In genomic region chr6:108660206-108660877, GRCm38 (mm10) we compare ENCODE assay signal across 7 mouse cellular contexts. TPM values are rescaled to one million over a fixed set of nuclear protein-coding genes. Genes with fewer than 3 reads are reported as not detected.
DNase-seq lines count a peak whose midpoint lies in the region; ATAC-seq lines count a peak whose summit lies in the region.

Gene Bhlhe40, plus strand, starts transcription at chr6:108660629.

- peak; percentile 89 for ATAC-seq in embryonic facial prominence, embryonic 15.5 days (ENCODE audit: insufficient number of reproducible peaks, low FRiP score, low TSS enrichment, low read depth)
- ATAC-seq in heart, embryonic 11.5 days (replicated peaks; ENCODE audit: insufficient number of reproducible peaks, low FRiP score, low TSS enrichment) = peak; percentile 82
- peak; percentile 87 for ATAC-seq in kidney, embryonic 16.5 days (ENCODE audit: low FRiP score, low TSS enrichment)

- peaks cover 10% of the 10 kb centered on the region; the same call in 1 of the 2 replicates for H3K36me3 ChIP-seq in embryonic facial prominence, embryonic 15.5 days
- H3K36me3 ChIP-seq in heart, embryonic 11.5 days (ENCODE audit: control insufficient read depth, insufficient read depth, low read length) = peaks cover 6% of the 10 kb centered on the region; the same call in 1 of the 2 replicates
- H3K36me3 ChIP-seq in kidney, embryonic 16.5 days (ENCODE audit: insufficient read depth, low read length) = peaks cover 10% of the 10 kb centered on the region

- H3K4me2 ChIP-seq in embryonic facial prominence, embryonic 15.5 days (replicated peaks) = peak within 1 kb of the TSS; percentile 95
- H3K4me2 ChIP-seq in heart, embryonic 11.5 days = peak within 1 kb of the TSS; percentile 84
- peak within 1 kb of the TSS; percentile 94 for H3K4me2 ChIP-seq in kidney, embryonic 16.5 days (replicated peaks; ENCODE audit: low read depth, low read length)

- H3K27me3 ChIP-seq in embryonic facial prominence, embryonic 15.5 days = peaks cover 4% of the 10 kb centered on the region; the same call in 1 of the 2 replicates
- H3K27me3 ChIP-seq in heart, embryonic 11.5 days (ENCODE audit: control insufficient read depth, insufficient read depth, low read length) = no peaks in the 10 kb centered on the region
- no peaks in the 10 kb centered on the region; the same call in 1 of the 2 replicates for H3K27me3 ChIP-seq in kidney, embryonic 16.5 days (ENCODE audit: insufficient read depth, low read length)

- H3K4me1 ChIP-seq in embryonic facial prominence, embryonic 15.5 days = peaks cover 47% of the 10 kb centered on the region
- H3K4me1 ChIP-seq in heart, embryonic 11.5 days (ENCODE audit: control insufficient read depth, insufficient read depth, low read length) = peaks cover 21% of the 10 kb centered on the region
- peaks cover 22% of the 10 kb centered on the region for H3K4me1 ChIP-seq in kidney, embryonic 16.5 days (ENCODE audit: insufficient read depth, low read length)

- WGBS in embryonic facial prominence, embryonic 15.5 days = under 1% methylated on average over 40 of the region's 43 CpGs
- WGBS in heart, embryonic 11.5 days (ENCODE audit: insufficient replicate concordance) = 1% methylated on average over 29 of the region's 43 CpGs
- WGBS in kidney, embryonic 16.5 days = under 1% methylated on average over 22 of the region's 43 CpGs

- peak within 1 kb of the TSS; percentile 96 for H3K27ac ChIP-seq in embryonic facial prominence, embryonic 15.5 days (replicated peaks)
- H3K27ac ChIP-seq in heart, embryonic 11.5 days (ENCODE audit: low read depth, low read length) = peak within 1 kb of the TSS; percentile 99
- H3K27ac ChIP-seq in kidney, embryonic 16.5 days (ENCODE audit: low read length) = peak within 1 kb of the TSS; percentile 99

- H3K9me3 ChIP-seq in embryonic facial prominence, embryonic 15.5 days (replicated peaks) = no peaks in the 10 kb centered on the region
- no peaks in the 10 kb centered on the region for H3K9me3 ChIP-seq in heart, embryonic 11.5 days (replicated peaks; ENCODE audit: control insufficient read depth, low read length)
- H3K9me3 ChIP-seq in kidney, embryonic 16.5 days (ENCODE audit: low read length) = no peaks in the 10 kb centered on the region

- H3K4me3 ChIP-seq in embryonic facial prominence, embryonic 15.5 days (replicated peaks) = peak within 1 kb of the TSS; percentile 58
- H3K4me3 ChIP-seq in heart, embryonic 11.5 days (ENCODE audit: low read depth, low read length) = peak within 1 kb of the TSS; percentile 53
- peak within 1 kb of the TSS; percentile 57 for H3K4me3 ChIP-seq in kidney, embryonic 16.5 days (ENCODE audit: low read length)

- peak within 1 kb of the TSS; percentile 51 for H3K9ac ChIP-seq in embryonic facial prominence, embryonic 15.5 days
- H3K9ac ChIP-seq in heart, embryonic 11.5 days (ENCODE audit: low read depth, low read length) = peak within 1 kb of the TSS; percentile 83
- H3K9ac ChIP-seq in kidney, embryonic 16.5 days (replicated peaks; ENCODE audit: low read length) = peak within 1 kb of the TSS; percentile 75

- peak; percentile 94 to 95 for DNase-seq in adrenal gland, postnatal 36 days
- DNase-seq in liver = peak; percentile 81
- peak; percentile 72 to 87 for DNase-seq in monocyte, adult 2 months (ENCODE audit: low read depth in 1 of 2, low spot score in 2 of 2)
- peak; percentile 89 to 90 for DNase-seq in spleen, postnatal 36 days (ENCODE audit: low spot score in 2 of 2)

RNA-seq across cellular contexts. Expression of gene Bhlhe40, which starts in this region (rescaled TPM):
- 100 to 1,000 TPM; 116 to 118 TPM for total RNA-seq in adrenal gland, postnatal 36 days (2021)
- polyA plus RNA-seq in embryonic facial prominence, embryonic 15.5 days (2015; fragmentation: Nextera tagmentation; extraction: Ambion mirVana) = 23.4 and 27.4 TPM in 2 replicates
- 15.2 and 16.2 TPM in 2 replicates for polyA plus RNA-seq in heart, embryonic 11.5 days (2014; fragmentation: Nextera tagmentation; extraction: Ambion mirVana)
- 16.8 and 18.5 TPM in 2 replicates for polyA plus RNA-seq in kidney, embryonic 16.5 days (2015; fragmentation: Nextera tagmentation; extraction: Ambion mirVana)

Comparison
In these comparisons a context has a peak if more than half of its experiments do, and no peak if none do; other contexts are left out.
1. Peak in every context shown above with its lines: DNase-seq, ATAC-seq, H3K4me3 ChIP-seq and H3K27ac ChIP-seq.